Mouse (Mus musculus) heart, postnatal 14 days (tissue): ENCODE measurements around the gene Spo11. TPM values are rescaled to one million over a fixed set of nuclear protein-coding genes. Genes with fewer than 3 reads are reported as not detected.

Experiments used
- DNase-seq, 2 experiments: peaks; one replicate each; pipeline ENCODE4 v3.0.0; 2021 to 2022
- intact Hi-C: fragments of 180-260 bp; cut with DNase I; formaldehyde crosslinking; loops from one replicate; pipeline ENCODE4 v1.15.1; 2025
- total RNA-seq, 2 experiments: library from RNA; stranded (reverse); gene quantifications; 2 replicates each; pipeline ENCODE4 v1.2.3; 2021

Spo11 gene
- total RNA-seq, 2 experiments from 2014 or later = 0.07 to 0.93 TPM

- no peak for DNase-seq
- intact Hi-C loops = no loop called here
Observed at GRCm38 (mm10) chr2:172951976-172952375, 25.5 kb upstream of the Spo11 start.

GRCm38 (mm10) chr2:172958579-172958978 lies 18.9 kb upstream of the Spo11 start:
- no peak for DNase-seq
- intact Hi-C loops = no loop called here

- intact Hi-C loops = no loop called here
- DNase-seq = no peak
Observed at GRCm38 (mm10) chr2:172959006-172959768, 18.3 kb upstream of the Spo11 start.

- no peak for DNase-seq
- intact Hi-C loops = no loop called here
Observed at GRCm38 (mm10) chr2:172960350-172960749, 17.1 kb upstream of the Spo11 start.

- no peak for DNase-seq
- intact Hi-C loops = no loop called here
Observed at GRCm38 (mm10) chr2:172961211-172961610, 16.3 kb upstream of the Spo11 start.

GRCm38 (mm10) chr2:172965249-172965648 lies 12.3 kb upstream of the Spo11 start:
- intact Hi-C loops = no loop called here
- no peak for DNase-seq

- intact Hi-C loops = no loop called here
- DNase-seq = no peak
Observed at GRCm38 (mm10) chr2:172966480-172966879, 11.0 kb upstream of the Spo11 start.

GRCm38 (mm10) chr2:172971865-172972264 lies 5.6 kb upstream of the Spo11 start:
- no peak for DNase-seq
- intact Hi-C loops = no loop called here

GRCm38 (mm10) chr2:172973806-172974565 lies 3.5 kb upstream of the Spo11 start:
- intact Hi-C loops = no loop called here
- DNase-seq = peak in 1 of 2 experiments; percentile 21

GRCm38 (mm10) chr2:172974701-172975100 lies 2.8 kb upstream of the Spo11 start:
- peak in 1 of 2 experiments; percentile 18 for DNase-seq
- intact Hi-C loops = no loop called here

- peak in 1 of 2 experiments; percentile 26 for DNase-seq
- intact Hi-C loops = no loop called here
Observed at GRCm38 (mm10) chr2:172975159-172975558, 2.3 kb upstream of the Spo11 start.

GRCm38 (mm10) chr2:172976661-172977238 lies 750 bp upstream of the Spo11 start:
- no peak for DNase-seq
- intact Hi-C loops = no loop called here

GRCm38 (mm10) chr2:172978131-172978633 lies 682 bp downstream of the Spo11 start:
- intact Hi-C loops = no loop called here

GRCm38 (mm10) chr2:172979666-172980345 lies 2.3 kb downstream of the Spo11 start:
- DNase-seq = no peak
- intact Hi-C loops = no loop called here

More at GRCm38 (mm10) chr2:172978131-172978633, 682 bp downstream of the Spo11 start:
- no peak for DNase-seq

GRCm38 (mm10) chr2:172982776-172983561 lies 5.5 kb downstream of the Spo11 start:
- DNase-seq = no peak
- intact Hi-C loops = no loop called here

GRCm38 (mm10) chr2:172990161-172990560 lies 12.7 kb downstream of the Spo11 start:
- no peak for DNase-seq
- intact Hi-C loops = loop anchor here (10.0 kb wide), 1 partner anchor 435 kb away; no protein-coding TSS in a partner anchor

GRCm38 (mm10) chr2:172996207-172996606 lies 18.7 kb downstream of the Spo11 start:
- intact Hi-C loops = loop anchor here (1.0 to 10.0 kb wide), 3 partner anchors 165 to 519 kb away; no protein-coding TSS in a partner anchor
- peak; percentile 70 to 81 for DNase-seq

GRCm38 (mm10) chr2:172997748-172998147 lies 20.2 kb downstream of the Spo11 start:
- DNase-seq = no peak
- intact Hi-C loops = loop anchor here (2.0 to 10.0 kb wide), 4 partner anchors 83 to 520 kb away; no protein-coding TSS in a partner anchor

GRCm38 (mm10) chr2:172998478-172998877 lies 21.0 kb downstream of the Spo11 start:
- intact Hi-C loops = loop anchor here (2.0 to 10.0 kb wide), 4 partner anchors 82 to 521 kb away; no protein-coding TSS in a partner anchor
- no peak for DNase-seq
